Mouse (Mus musculus): ENCODE measurements around the gene Nfkb1. TPM values are rescaled to one million over a fixed set of nuclear protein-coding genes. Genes with fewer than 3 reads are reported as not detected.

The Nfkb1 gene
- polyA plus RNA-seq, 1 experiment from 2014 or later: 6.8 TPM

- H3K36me3 ChIP-seq (ENCODE audit: control insufficient read depth, insufficient read depth, low read length): no peaks in the 10 kb centered on the region
- WGBS: 86% methylated on average over 6 of the region's 6 CpGs
- no peaks in the 10 kb centered on the region for H3K9me3 ChIP-seq (replicated peaks; ENCODE audit: control insufficient read depth, low read length, poor library complexity, severe bottlenecking)
- H3K4me2 ChIP-seq (ENCODE audit: low read length): no peak overlapping the region
- H3K4me1 ChIP-seq (ENCODE audit: control insufficient read depth, insufficient read depth, low read length): no peaks in the 10 kb centered on the region
- peak; percentile 64; the same call in 1 of the 2 replicates for ATAC-seq
- no peak overlapping the region for H3K27ac ChIP-seq (ENCODE audit: low read length)
- no peak overlapping the region for H3K9ac ChIP-seq (ENCODE audit: low read depth, low read length)
- no peaks in the 10 kb centered on the region for H3K27me3 ChIP-seq (ENCODE audit: control insufficient read depth, insufficient read depth, low read depth, low read length)
- H3K4me3 ChIP-seq (ENCODE audit: low read depth, low read length): no peak overlapping the region
Measured at GRCm38 (mm10) chr3:135665777-135666259, 25.5 kb downstream of the Nfkb1 start.

- WGBS: 74% methylated on average over 15 of the region's 15 CpGs
- no peaks in the 10 kb centered on the region for H3K9me3 ChIP-seq (replicated peaks; ENCODE audit: control insufficient read depth, low read length, poor library complexity, severe bottlenecking)
- no peaks in the 10 kb centered on the region for H3K4me1 ChIP-seq (ENCODE audit: control insufficient read depth, insufficient read depth, low read length)
- no peak overlapping the region for H3K27ac ChIP-seq (ENCODE audit: low read length)
- no peak overlapping the region for H3K9ac ChIP-seq (ENCODE audit: low read depth, low read length)
- H3K36me3 ChIP-seq (ENCODE audit: control insufficient read depth, insufficient read depth, low read length): no peaks in the 10 kb centered on the region
- ATAC-seq: no peak
- H3K4me2 ChIP-seq (ENCODE audit: low read length): no peak overlapping the region
- H3K4me3 ChIP-seq (ENCODE audit: low read depth, low read length): no peak overlapping the region
- H3K27me3 ChIP-seq (ENCODE audit: control insufficient read depth, insufficient read depth, low read depth, low read length): no peaks in the 10 kb centered on the region
Measured at GRCm38 (mm10) chr3:135662139-135662864, 29.0 kb downstream of the Nfkb1 start.

DNA sequence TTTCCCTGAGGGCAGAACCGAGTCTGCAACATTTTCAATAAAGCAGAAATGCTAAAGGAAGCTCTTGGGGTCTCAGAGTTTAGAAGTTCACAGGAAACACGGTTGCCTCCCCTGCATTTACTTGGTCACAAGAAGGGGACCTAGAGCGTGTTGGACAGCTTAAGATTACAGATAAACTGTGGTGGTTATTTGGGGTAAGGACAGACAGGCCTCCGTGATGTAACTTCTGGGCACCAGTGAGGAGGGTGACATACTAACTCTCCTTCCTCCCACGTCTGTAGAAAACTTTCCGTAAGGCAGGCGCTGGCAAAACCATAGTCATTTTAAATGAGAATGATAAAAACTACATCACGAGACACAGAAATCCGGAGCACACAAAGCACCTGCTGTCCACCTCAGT lies 29.6 kb downstream of the Nfkb1 start:
- Histone ChIP-seq H3K27ac (ENCODE audit: low read length) (no peak overlapping the region), H3K36me3 (ENCODE audit: control insufficient read depth, insufficient read depth, low read length) (no peaks in the 10 kb centered on the region), H3K27me3 (ENCODE audit: control insufficient read depth, insufficient read depth, low read depth, low read length) (no peaks in the 10 kb centered on the region), H3K4me1 (ENCODE audit: control insufficient read depth, insufficient read depth, low read length) (no peaks in the 10 kb centered on the region), H3K9me3 (replicated peaks; ENCODE audit: control insufficient read depth, low read length, poor library complexity, severe bottlenecking) (no peaks in the 10 kb centered on the region), H3K4me2 (ENCODE audit: low read length) (no peak overlapping the region), H3K4me3 (ENCODE audit: low read depth, low read length) (no peak overlapping the region), H3K9ac (ENCODE audit: low read depth, low read length) (no peak overlapping the region)
- ATAC-seq: no peak
- WGBS: 84% methylated on average over 9 of the region's 9 CpGs

DNA sequence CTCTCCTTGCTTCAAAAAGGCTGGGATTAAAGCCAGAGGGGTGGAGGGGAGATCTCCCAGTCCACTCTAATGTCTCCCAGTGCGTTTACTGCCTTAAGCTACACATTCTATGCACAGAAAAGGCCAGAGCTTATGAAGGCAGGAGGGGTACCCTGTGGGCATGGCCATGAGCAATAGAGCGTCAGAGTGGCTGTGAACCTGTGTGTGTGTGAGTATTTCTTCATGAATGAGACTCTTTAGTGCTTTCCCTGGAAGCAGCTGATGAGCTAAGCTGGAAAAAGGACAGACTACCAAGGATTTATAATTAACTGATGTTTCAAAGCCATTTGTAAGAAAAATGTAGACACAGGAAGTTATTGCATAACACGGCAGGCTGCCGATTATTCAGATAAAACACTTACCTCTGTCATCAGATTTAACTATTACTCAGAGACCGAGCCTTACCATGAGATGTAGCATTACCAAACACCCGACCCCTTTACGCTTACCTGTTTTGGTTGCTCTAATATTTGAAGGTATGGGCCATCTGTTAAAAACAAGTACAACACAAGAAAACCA lies 32.7 kb downstream of the Nfkb1 start:
- H3K9me3 ChIP-seq (replicated peaks; ENCODE audit: control insufficient read depth, low read length, poor library complexity, severe bottlenecking): no peaks in the 10 kb centered on the region
- no peak overlapping the region for H3K4me2 ChIP-seq (ENCODE audit: low read length)
- H3K27ac ChIP-seq (ENCODE audit: low read length): no peak overlapping the region
- ATAC-seq: no peak
- no peaks in the 10 kb centered on the region for H3K36me3 ChIP-seq (ENCODE audit: control insufficient read depth, insufficient read depth, low read length)
- no peaks in the 10 kb centered on the region for H3K27me3 ChIP-seq (ENCODE audit: control insufficient read depth, insufficient read depth, low read depth, low read length)
- H3K4me1 ChIP-seq (ENCODE audit: control insufficient read depth, insufficient read depth, low read length): no peaks in the 10 kb centered on the region
- H3K4me3 ChIP-seq (ENCODE audit: low read depth, low read length): no peak overlapping the region
- 87% methylated on average over 7 of the region's 7 CpGs for WGBS
- no peak overlapping the region for H3K9ac ChIP-seq (ENCODE audit: low read depth, low read length)

DNA sequence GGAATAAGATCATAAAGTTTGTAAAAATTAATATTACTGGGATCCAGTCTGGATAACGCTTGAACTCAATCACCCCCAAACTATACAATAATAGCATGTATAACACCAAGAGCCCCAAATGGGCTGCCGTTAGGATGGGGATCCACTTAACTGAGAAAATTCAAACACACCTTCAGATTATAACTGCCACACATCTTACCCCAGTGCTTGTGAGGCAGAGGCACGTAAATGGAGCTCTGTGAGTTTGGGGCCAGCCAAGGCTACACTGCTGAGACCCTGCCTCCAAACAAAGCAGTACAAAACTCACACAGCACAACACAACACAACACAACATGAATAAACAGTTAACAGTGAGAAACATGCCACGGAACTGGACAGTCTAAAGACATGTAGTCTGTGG lies 35.2 kb downstream of the Nfkb1 start:
- Histone ChIP-seq H3K9me3 (replicated peaks; ENCODE audit: control insufficient read depth, low read length, poor library complexity, severe bottlenecking) (no peaks in the 10 kb centered on the region), H3K4me2 (ENCODE audit: low read length) (no peak overlapping the region), H3K4me3 (ENCODE audit: low read depth, low read length) (no peak overlapping the region), H3K27me3 (ENCODE audit: control insufficient read depth, insufficient read depth, low read depth, low read length) (no peaks in the 10 kb centered on the region), H3K27ac (ENCODE audit: low read length) (no peak overlapping the region), H3K9ac (ENCODE audit: low read depth, low read length) (no peak overlapping the region), H3K4me1 (ENCODE audit: control insufficient read depth, insufficient read depth, low read length) (no peaks in the 10 kb centered on the region), H3K36me3 (ENCODE audit: control insufficient read depth, insufficient read depth, low read length) (peaks cover 3% of the 10 kb centered on the region; the same call in 1 of the 2 replicates)
- WGBS: 91% methylated on average over 4 of the region's 4 CpGs
- no peak for ATAC-seq

- Histone ChIP-seq H3K4me1 (ENCODE audit: control insufficient read depth, insufficient read depth, low read length) (no peaks in the 10 kb centered on the region), H3K27me3 (ENCODE audit: control insufficient read depth, insufficient read depth, low read depth, low read length) (no peaks in the 10 kb centered on the region), H3K27ac (ENCODE audit: low read length) (no peak overlapping the region), H3K36me3 (ENCODE audit: control insufficient read depth, insufficient read depth, low read length) (peaks cover 3% of the 10 kb centered on the region; the same call in 1 of the 2 replicates), H3K4me3 (ENCODE audit: low read depth, low read length) (no peak overlapping the region), H3K9ac (ENCODE audit: low read depth, low read length) (no peak overlapping the region), H3K4me2 (ENCODE audit: low read length) (no peak overlapping the region), H3K9me3 (replicated peaks; ENCODE audit: control insufficient read depth, low read length, poor library complexity, severe bottlenecking) (no peaks in the 10 kb centered on the region)
- no peak for ATAC-seq
- 63% methylated on average over 15 of the region's 15 CpGs for WGBS
Measured at GRCm38 (mm10) chr3:135650773-135651555, 40.4 kb downstream of the Nfkb1 start.

- no peaks in the 10 kb centered on the region for H3K4me1 ChIP-seq (ENCODE audit: control insufficient read depth, insufficient read depth, low read length)
- no peak overlapping the region for H3K9ac ChIP-seq (ENCODE audit: low read depth, low read length)
- H3K36me3 ChIP-seq (ENCODE audit: control insufficient read depth, insufficient read depth, low read length): peaks cover 3% of the 10 kb centered on the region; the same call in 1 of the 2 replicates
- no peak overlapping the region for H3K27ac ChIP-seq (ENCODE audit: low read length)
- H3K4me3 ChIP-seq (ENCODE audit: low read depth, low read length): no peak overlapping the region
- ATAC-seq: no peak
- no peak overlapping the region for H3K4me2 ChIP-seq (ENCODE audit: low read length)
- WGBS: 73% methylated on average over 10 of the region's 10 CpGs
- H3K27me3 ChIP-seq (ENCODE audit: control insufficient read depth, insufficient read depth, low read depth, low read length): no peaks in the 10 kb centered on the region
- no peaks in the 10 kb centered on the region for H3K9me3 ChIP-seq (replicated peaks; ENCODE audit: control insufficient read depth, low read length, poor library complexity, severe bottlenecking)
Measured at GRCm38 (mm10) chr3:135649809-135650208, 41.5 kb downstream of the Nfkb1 start.

DNA sequence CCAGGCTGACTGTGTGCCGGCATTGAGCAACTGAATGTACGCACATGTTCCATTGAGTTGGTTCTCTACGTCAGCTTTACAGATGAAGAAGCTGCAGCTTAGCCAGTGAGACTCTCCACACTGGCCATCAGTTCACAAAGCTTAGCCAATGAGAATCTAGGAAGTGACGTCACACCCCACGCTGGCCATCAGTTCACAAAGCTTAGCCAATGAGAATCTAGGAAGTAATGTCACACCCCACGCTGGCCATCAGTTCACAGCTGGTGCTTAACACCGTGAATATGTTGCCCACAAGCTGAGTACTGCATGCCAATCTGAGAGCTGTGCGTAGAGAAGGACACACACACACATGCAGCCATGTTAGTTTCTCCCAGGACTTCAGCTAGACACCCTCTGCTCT lies 42.8 kb downstream of the Nfkb1 start:
- Histone ChIP-seq H3K4me2 (ENCODE audit: low read length) (no peak overlapping the region), H3K4me3 (ENCODE audit: low read depth, low read length) (no peak overlapping the region), H3K27ac (ENCODE audit: low read length) (no peak overlapping the region), H3K27me3 (ENCODE audit: control insufficient read depth, insufficient read depth, low read depth, low read length) (no peaks in the 10 kb centered on the region), H3K9me3 (replicated peaks; ENCODE audit: control insufficient read depth, low read length, poor library complexity, severe bottlenecking) (no peaks in the 10 kb centered on the region), H3K36me3 (ENCODE audit: control insufficient read depth, insufficient read depth, low read length) (peaks cover 3% of the 10 kb centered on the region; the same call in 1 of the 2 replicates), H3K9ac (ENCODE audit: low read depth, low read length) (no peak overlapping the region), H3K4me1 (ENCODE audit: control insufficient read depth, insufficient read depth, low read length) (no peaks in the 10 kb centered on the region)
- WGBS: 95% methylated on average over 8 of the region's 8 CpGs
- no peak for ATAC-seq

- no peaks in the 10 kb centered on the region for H3K9me3 ChIP-seq (replicated peaks; ENCODE audit: control insufficient read depth, low read length, poor library complexity, severe bottlenecking)
- no peak overlapping the region for H3K4me2 ChIP-seq (ENCODE audit: low read length)
- H3K4me3 ChIP-seq (ENCODE audit: low read depth, low read length): no peak overlapping the region
- no peak for ATAC-seq
- no peak overlapping the region for H3K27ac ChIP-seq (ENCODE audit: low read length)
- WGBS: 95% methylated on average over 1 of the region's 1 CpGs
- no peaks in the 10 kb centered on the region for H3K27me3 ChIP-seq (ENCODE audit: control insufficient read depth, insufficient read depth, low read depth, low read length)
- H3K9ac ChIP-seq (ENCODE audit: low read depth, low read length): no peak overlapping the region
- no peaks in the 10 kb centered on the region for H3K36me3 ChIP-seq (ENCODE audit: control insufficient read depth, insufficient read depth, low read length)
- no peaks in the 10 kb centered on the region for H3K4me1 ChIP-seq (ENCODE audit: control insufficient read depth, insufficient read depth, low read length)
Measured at GRCm38 (mm10) chr3:135646622-135647021, 44.7 kb downstream of the Nfkb1 start.

All from midbrain, embryonic 16.5 days (tissue).